Mouse (Mus musculus) right cerebral cortex, postnatal 4 days (tissue): ENCODE measurements around the gene Col17a1.

ENCODE experiments used
- DNase-seq: peaks from one replicate; pipeline ENCODE4 v3.0.0-alpha.2; 2022

Gene Col17a1

DNA sequence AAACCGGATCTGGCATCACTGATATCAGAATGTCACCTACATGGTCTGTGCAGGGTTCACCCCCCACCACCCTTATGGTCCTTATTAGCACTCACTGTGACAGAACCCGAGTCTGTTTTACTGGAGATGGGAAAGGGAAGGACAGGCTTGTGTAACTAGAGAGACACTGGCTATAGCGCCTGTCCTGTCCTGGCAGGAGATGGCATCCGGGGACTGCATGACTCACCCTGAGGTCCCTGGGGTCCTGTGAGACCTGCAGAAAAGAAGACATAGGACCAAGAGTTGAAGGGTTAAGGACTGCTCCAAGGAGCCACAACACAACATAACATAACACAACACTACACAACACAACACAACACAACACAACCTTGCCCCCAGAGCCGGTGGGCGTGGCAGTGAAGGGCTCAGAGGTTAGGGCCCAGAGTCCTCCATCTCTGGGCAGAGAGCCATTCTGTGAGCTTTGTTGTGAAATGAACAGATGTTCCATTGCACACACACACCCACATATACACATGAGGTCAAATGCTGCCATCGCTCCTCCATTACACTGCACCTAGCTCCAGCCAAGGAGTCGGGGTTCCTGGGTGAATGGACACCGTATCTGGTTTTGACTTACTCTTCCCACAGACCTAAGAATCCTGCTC is 32.0 kb downstream of the Col17a1 start:
- no peak for DNase-seq

DNA sequence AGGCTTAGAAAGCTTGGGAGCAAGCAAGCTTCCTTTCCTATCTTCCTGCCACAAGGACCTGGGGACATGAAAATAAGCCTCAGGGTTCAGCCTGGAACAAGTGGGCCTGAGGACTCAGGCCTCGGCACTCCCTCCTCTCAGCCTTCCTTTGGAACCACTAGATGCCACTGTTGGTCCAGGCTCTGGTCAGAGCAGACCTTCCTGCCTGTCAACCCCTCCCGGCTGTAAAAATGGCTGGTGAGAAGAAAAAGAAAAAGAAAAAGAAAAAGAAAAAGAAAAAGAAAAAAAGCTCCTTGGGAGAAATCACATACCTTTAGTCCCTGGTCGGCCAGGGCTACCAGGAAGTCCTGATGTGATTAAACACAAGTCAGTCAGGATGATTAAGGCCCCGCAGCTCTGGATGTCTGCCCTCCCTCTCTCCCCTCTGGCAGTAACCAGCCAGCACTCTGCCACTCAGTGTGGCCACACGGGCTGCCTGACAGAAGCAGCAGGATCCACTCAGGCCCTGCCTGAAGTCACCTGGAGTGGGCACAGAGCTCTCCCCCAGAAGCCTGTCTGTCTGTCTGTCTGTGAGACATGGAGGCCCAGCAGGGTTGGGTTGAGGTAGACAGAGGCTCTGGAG is 32.9 kb downstream of the Col17a1 start:
- peak; percentile 35 for DNase-seq

GRCm38 (mm10) chr19:47654896-47655295 is 37.0 kb downstream of the Col17a1 start:
- DNase-seq: no peak

DNA sequence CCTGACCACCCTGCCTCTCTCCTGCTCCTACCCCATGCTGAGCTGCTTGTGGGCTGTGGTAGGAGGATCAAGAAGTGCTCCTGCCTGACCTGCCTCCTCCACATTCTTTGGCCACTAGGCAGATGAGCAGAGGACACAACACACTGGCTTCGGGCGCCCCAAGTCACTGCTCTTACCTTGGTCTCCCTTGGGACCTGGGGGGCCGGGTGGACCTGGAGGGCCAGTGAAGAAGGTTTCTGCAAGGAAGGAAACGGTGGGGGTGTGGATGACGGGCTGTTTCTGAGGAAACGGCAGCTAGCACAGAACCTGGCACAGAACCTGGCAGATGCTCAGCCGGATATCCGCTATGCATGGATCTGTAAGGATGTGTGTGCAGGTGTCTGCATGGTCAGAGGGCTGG is 38.7 kb downstream of the Col17a1 start:
- DNase-seq: no peak

GRCm38 (mm10) chr19:47652255-47652654 is 39.6 kb downstream of the Col17a1 start:
- DNase-seq: no peak

- DNase-seq: no peak
Measured at GRCm38 (mm10) chr19:47651160-47651480, 40.8 kb downstream of the Col17a1 start.

- DNase-seq: no peak
Measured at GRCm38 (mm10) chr19:47650366-47651159, 41.3 kb downstream of the Col17a1 start.

- no peak for DNase-seq
Measured at GRCm38 (mm10) chr19:47649071-47649470, 42.8 kb downstream of the Col17a1 start.

DNA sequence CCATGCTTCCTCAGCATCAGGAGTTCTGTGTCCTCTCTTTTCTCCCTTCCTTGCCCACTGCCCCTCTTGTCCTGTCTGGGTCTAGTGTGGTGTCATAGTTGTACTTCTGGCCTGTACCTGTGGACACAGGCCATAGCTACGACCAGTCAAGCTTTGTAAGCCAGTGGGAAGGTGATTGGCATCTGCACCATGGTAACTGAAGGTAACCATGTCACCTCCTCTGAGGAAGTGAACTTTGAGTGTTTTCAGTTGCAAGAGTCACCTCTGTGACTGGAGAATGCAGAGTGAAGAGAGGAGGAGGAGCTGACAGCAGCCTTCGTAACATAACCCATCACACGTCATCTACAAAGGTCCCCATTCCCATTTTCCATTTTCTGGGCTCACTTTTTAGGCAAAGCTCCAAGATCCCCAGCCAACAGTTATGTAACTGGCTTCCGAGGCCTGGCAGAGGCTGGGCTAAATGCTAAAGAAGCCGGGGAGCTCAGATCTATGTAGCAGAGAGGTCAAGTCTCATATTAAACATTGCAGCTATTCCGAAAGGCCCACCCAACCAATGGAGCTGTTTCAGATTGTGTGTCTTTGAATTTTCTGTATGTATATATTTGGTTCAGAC is 45.3 kb downstream of the Col17a1 start:
- no peak for DNase-seq

GRCm38 (mm10) chr19:47645583-47645982 is 46.3 kb downstream of the Col17a1 start:
- no peak for DNase-seq

- DNase-seq: no peak
Measured at GRCm38 (mm10) chr19:47643910-47644309, 48.0 kb downstream of the Col17a1 start.

DNA sequence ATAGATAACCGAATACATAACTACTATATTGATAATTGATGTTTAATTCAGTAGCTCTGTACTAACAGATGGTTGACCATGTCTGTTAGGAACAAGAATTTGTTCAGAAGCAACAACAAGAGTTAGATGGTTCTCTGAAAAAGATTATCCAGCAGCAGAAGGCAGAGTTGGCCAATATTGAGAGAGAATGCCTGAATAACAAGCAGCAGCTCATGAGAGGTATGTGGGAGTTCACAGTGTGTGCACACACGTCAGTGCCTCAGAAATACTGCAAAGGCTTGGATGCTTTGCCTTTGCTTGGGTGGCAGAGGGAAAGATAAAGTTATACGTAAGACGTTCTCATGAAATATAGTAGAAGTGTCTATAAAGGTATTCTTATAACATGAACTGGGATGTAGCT is 56.5 kb downstream of the Col17a1 start:
- DNase-seq: no peak

GRCm38 (mm10) chr19:47631799-47632198 is 60.1 kb downstream of the Col17a1 start:
- no peak for DNase-seq

GRCm38 (mm10) chr19:47630381-47630780 is 61.5 kb downstream of the Col17a1 start:
- no peak for DNase-seq

- no peak for DNase-seq
Measured at GRCm38 (mm10) chr19:47629068-47629467, 62.8 kb downstream of the Col17a1 start.

DNA sequence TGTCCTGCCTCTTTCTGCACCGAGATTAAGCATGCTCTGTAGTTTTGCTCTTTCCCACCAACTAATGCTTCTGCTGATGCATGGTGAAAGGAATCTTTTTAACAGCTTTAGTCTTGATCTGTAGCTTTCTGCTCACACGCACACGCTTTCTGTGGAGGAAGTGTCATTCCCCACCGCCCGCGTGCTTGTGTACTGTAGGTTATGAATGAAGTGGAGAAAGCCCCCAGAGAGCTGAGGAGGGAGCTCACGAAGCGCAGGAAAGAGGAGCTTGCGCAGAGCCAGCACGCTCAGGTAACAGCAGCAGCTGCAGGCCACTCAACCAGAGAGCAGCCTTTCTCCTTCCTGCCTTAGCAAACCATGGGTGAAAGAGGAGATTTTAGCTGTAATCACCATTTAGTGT is 64.4 kb downstream of the Col17a1 start:
- DNase-seq: no peak

DNA sequence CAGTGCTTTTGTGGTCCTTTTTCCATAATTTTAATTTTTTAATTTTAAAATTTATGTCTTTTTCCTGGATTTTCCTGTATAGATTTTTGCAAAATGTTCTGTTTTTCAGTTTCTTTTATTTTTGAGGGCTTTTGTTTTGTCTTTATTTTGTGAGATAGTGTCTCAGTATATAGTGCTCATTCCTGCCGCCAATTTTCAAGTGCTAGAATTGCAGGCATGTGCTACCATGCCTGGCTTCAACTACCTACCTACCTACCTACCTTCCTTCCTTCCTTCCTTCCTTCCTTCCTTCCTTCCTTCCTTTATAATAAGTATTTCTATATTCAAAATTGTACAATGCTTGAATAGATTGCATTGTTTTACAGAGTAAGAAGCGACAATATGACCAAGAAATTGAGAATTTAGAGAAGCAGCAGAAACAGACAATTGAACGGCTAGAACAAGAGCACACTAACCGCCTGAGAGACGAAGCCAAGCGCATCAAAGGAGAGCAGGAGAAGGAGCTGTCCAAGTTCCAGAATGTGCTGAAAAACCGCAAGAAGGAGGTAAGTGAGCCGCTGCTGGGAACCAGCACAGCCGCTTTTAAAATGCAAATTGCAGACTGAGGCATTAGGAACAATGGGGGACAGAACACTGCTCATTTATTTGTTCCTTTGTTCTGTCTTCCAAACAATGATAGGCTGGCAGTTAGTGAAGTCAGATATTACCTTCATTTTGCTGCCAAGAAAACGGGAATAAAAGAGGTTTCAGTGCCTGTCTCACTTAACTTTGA is 66.8 kb downstream of the Col17a1 start:
- no peak for DNase-seq

DNA sequence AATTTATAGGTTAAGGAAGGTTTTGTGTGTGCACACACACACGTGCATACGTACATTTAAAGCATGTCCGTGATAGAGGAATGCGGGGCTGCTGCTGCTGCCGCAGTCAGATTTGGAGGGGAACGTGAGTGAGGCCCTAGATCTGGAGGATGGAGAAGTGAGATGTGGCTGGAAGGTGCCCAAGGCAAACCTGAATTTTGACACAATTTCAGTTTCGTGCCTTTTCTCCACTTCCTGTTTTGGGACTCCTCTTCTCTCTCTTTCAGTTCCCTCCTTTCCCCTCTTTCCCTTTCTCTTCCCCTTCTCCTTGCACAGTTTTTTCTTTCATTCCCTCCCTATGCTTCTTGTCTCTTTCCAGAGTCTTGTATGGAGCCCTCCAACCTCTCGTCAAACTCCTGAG is 70.4 kb downstream of the Col17a1 start:
- no peak for DNase-seq

DNA sequence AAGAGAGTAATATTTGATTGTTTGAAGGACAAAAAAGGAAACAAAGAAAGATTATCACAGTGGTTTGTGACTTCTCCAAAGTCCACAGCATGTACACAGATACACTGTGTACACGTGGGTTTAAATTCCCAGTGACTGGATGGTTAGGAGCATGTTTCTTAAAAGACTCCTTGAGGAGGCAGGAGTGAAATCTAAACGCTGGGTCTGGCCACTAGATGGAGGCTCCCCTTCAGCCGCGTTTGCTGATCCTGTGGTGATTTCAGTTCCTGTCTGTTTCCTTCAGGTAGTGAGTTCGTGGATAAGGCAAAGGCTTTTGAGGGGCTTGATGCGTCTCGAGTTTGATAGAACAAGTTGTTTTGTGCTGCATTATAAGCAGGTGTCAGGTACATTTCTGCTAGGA is 78.5 kb downstream of the Col17a1 start:
- no peak for DNase-seq

- no peak for DNase-seq
Measured at GRCm38 (mm10) chr19:47608513-47608912, 83.4 kb downstream of the Col17a1 start.
